Mouse (Mus musculus): ENCODE measurements around the gene Rtbdn. TPM values are rescaled to one million over a fixed set of nuclear protein-coding genes. Genes with fewer than 3 reads are reported as not detected.
A peak's percentile ranks its signal among the peaks of the same experiment; 100 is the strongest.
"Not testable (repeated sequence)": the region's sequence is repeated elsewhere in the genome, so short reads cannot be mapped to it uniquely, and the experiment has no call there.

Rtbdn gene
- 1.3 and 1.8 TPM in 2 replicates for polyA plus RNA-seq (2016; fragmentation: Nextera tagmentation; extraction: Ambion mirVana)

DNA sequence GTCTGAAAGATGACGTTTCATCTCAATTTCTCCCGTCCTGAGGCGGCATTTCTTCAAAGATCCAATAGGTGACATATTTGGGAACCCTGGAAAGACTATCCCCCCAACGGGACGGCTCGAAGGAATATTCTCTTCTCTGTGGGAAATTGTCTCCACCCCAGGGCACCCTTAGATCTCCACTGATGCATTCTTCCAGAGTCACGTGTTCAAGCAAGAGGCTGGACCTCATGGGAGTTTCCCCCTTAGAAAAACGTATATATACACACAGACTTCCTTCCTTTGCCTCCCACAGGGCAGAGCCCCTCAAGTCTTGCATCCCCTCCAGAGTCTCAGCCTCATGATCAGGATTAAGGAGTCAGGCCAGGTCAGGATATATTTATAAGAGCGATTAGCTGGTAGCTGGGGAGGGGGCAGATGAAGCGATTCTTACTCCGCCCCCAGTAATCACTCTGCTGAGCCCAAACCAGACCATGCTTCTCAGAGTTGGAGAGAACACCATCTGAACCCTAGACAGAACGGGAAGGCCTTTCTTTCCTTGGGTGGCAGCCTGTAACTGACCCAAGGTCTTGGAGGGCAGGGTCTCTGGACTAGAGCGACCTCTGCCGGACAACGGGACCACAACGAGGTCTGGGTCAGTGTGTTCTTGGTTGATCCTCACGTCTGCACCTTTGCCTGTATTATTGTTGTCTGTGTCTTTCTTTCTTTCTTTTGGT is at the start of gene Rtbdn:
Gene Rtbdn (plus strand): TSS at position 464 of the 713 bp plus-strand sequence.
- Histone ChIP-seq H3K36me3 (replicated peaks) (no peaks in the 10 kb centered on the region), H3K4me3 (peak within 1 kb of the TSS; percentile 75), H3K27me3 (ENCODE audit: poor library complexity, severe bottlenecking) (peaks cover 83% of the 10 kb centered on the region), H3K9me3 (no peaks in the 10 kb centered on the region), H3K4me1 (peaks cover 39% of the 10 kb centered on the region), H3K27ac (peak within 1 kb of the TSS; percentile 48; the same call in 1 of the 2 replicates)
- 10% methylated on average over 17 of the region's 17 CpGs for WGBS
- DNase-seq (ENCODE audit: extremely low spot score, low spot score) = peak; percentile 45

GRCm38 (mm10) chr8:84901071-84901470 is 45.7 kb upstream of the Rtbdn start:
- DNase-seq (ENCODE audit: extremely low spot score, low spot score) = no peak
- H3K4me3 ChIP-seq = peak overlapping the region; percentile 2; the same call in 1 of the 2 replicates
- H3K27me3 ChIP-seq (ENCODE audit: poor library complexity, severe bottlenecking) = peaks cover 52% of the 10 kb centered on the region
- WGBS = 74% methylated on average over 4 of the region's 4 CpGs
- H3K27ac ChIP-seq = peak overlapping the region; percentile 58
- peaks cover 21% of the 10 kb centered on the region for H3K4me1 ChIP-seq
- no peaks in the 10 kb centered on the region for H3K9me3 ChIP-seq
- H3K36me3 ChIP-seq (replicated peaks) = no peaks in the 10 kb centered on the region

GRCm38 (mm10) chr8:84901752-84902151 is 45.0 kb upstream of the Rtbdn start, which contains the start of gene Klf1:
Gene Klf1, plus strand, starts transcription at chr8:84901928.
- DNase-seq (ENCODE audit: extremely low spot score, low spot score) = no peak
- Histone ChIP-seq H3K4me3 (peak within 1 kb of the TSS; percentile 69), H3K27ac (peak within 1 kb of the TSS; percentile 90), H3K9me3 (no peaks in the 10 kb centered on the region), H3K36me3 (replicated peaks) (no peaks in the 10 kb centered on the region), H3K4me1 (peaks cover 21% of the 10 kb centered on the region), H3K27me3 (ENCODE audit: poor library complexity, severe bottlenecking) (peaks cover 52% of the 10 kb centered on the region)
- WGBS = 76% methylated on average over 3 of the region's 3 CpGs

- Histone ChIP-seq H3K4me1 (peaks cover 21% of the 10 kb centered on the region), H3K27ac (peak overlapping the region; percentile 90), H3K36me3 (replicated peaks) (no peaks in the 10 kb centered on the region), H3K27me3 (ENCODE audit: poor library complexity, severe bottlenecking) (peaks cover 52% of the 10 kb centered on the region), H3K4me3 (peak overlapping the region; percentile 69), H3K9me3 (no peaks in the 10 kb centered on the region)
- DNase-seq (ENCODE audit: extremely low spot score, low spot score) = peak; percentile 42
- 3% methylated on average over 24 of the region's 24 CpGs for WGBS
Measured at GRCm38 (mm10) chr8:84902367-84902919, 44.3 kb upstream of the Rtbdn start.

DNA sequence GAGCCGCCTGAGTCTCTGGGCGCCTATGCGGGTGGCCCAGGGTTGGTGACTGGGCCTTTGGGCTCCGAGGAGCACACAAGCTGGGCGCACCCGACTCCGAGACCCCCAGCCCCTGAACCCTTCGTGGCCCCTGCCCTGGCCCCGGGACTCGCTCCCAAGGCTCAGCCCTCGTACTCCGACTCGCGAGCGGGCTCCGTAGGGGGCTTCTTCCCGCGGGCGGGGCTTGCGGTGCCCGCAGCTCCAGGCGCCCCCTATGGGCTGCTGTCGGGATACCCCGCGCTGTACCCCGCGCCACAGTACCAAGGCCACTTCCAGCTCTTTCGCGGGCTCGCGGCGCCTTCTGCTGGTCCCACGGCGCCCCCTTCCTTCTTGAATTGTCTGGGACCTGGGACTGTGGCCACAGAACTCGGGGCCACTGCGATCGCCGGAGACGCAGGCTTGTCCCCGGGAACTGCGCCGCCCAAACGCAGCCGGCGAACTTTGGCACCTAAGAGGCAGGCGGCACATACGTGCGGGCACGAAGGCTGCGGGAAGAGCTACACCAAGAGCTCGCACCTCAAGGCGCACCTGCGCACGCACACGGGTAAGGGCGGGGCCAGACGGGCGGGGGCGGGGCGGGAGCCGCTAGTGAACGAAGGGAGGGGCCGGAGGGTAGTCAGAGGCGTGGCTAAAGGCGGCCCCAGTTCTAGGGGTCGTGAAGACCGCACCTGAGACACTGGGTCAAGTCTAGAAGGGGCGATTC is 43.7 kb upstream of the Rtbdn start:
- peak overlapping the region; percentile 90 for H3K27ac ChIP-seq
- H3K4me3 ChIP-seq = peak overlapping the region; percentile 69
- H3K36me3 ChIP-seq (replicated peaks) = no peaks in the 10 kb centered on the region
- H3K9me3 ChIP-seq = no peaks in the 10 kb centered on the region
- under 1% methylated on average over 68 of the region's 68 CpGs for WGBS
- peak; percentile 90 for DNase-seq (ENCODE audit: extremely low spot score, low spot score)
- H3K27me3 ChIP-seq (ENCODE audit: poor library complexity, severe bottlenecking) = peaks cover 52% of the 10 kb centered on the region
- H3K4me1 ChIP-seq = peaks cover 22% of the 10 kb centered on the region

DNA sequence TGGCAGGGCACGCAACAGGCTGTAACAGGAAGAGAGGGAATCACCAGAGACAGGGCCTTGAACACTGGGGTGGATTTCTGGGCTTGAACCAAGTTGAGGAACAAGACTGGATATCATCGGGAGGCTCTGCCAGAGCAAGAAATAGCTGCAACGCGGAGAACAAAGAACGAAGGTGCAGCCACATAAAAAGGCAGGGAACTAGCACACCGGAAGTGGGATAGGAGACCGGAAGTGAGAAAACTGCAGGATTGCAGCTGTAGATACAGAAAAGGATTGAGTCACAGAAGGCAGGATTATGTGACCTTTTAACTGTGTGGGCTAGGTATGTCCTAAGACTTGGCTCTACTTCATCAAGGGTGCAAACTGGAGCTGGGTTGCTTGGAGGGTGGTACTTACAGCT is 42.4 kb upstream of the Rtbdn start:
- WGBS = 91% methylated on average over 7 of the region's 7 CpGs
- DNase-seq (ENCODE audit: extremely low spot score, low spot score) = no peak
- peaks cover 32% of the 10 kb centered on the region for H3K4me1 ChIP-seq
- H3K27ac ChIP-seq = no peak overlapping the region
- H3K36me3 ChIP-seq (replicated peaks) = no peaks in the 10 kb centered on the region
- H3K4me3 ChIP-seq = no peak overlapping the region
- H3K27me3 ChIP-seq (ENCODE audit: poor library complexity, severe bottlenecking) = peaks cover 61% of the 10 kb centered on the region
- H3K9me3 ChIP-seq = no peaks in the 10 kb centered on the region

GRCm38 (mm10) chr8:84907037-84907436 is 39.8 kb upstream of the Rtbdn start:
- H3K4me3 ChIP-seq = no peak overlapping the region
- H3K27ac ChIP-seq = no peak overlapping the region
- WGBS = 95% methylated on average over 9 of the region's 9 CpGs
- H3K4me1 ChIP-seq = peaks cover 35% of the 10 kb centered on the region
- no peak for DNase-seq (ENCODE audit: extremely low spot score, low spot score)
- H3K27me3 ChIP-seq (ENCODE audit: poor library complexity, severe bottlenecking) = peaks cover 64% of the 10 kb centered on the region
- no peaks in the 10 kb centered on the region for H3K9me3 ChIP-seq
- peaks cover 5% of the 10 kb centered on the region for H3K36me3 ChIP-seq (replicated peaks)

DNA sequence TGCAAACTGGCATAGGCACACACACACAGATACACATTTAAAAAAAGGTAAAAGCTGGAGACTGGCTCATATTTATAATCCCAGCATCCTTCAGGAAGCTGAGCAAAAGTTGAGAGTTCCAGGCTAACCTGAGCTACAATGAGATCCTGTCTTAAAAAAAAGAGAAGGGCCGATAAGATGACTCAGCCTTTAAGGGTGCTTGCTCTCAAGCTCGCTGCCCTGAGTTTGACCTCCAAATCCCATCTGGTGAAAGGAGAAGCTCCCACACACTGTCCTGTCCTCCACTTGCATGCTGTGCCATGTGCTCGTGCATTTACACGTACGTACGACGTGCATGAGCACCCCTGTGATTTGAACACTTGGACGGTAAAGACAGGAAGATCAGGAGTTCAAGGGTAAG is 39.3 kb upstream of the Rtbdn start:
- DNase-seq (ENCODE audit: extremely low spot score, low spot score) = no peak
- peaks cover 64% of the 10 kb centered on the region for H3K27me3 ChIP-seq (ENCODE audit: poor library complexity, severe bottlenecking)
- H3K4me3 ChIP-seq = no peak overlapping the region
- H3K27ac ChIP-seq = no peak overlapping the region
- peaks cover 34% of the 10 kb centered on the region for H3K4me1 ChIP-seq
- H3K9me3 ChIP-seq = no peaks in the 10 kb centered on the region
- WGBS = 81% methylated on average over 8 of the region's 8 CpGs
- peaks cover 5% of the 10 kb centered on the region for H3K36me3 ChIP-seq (replicated peaks)

GRCm38 (mm10) chr8:84907979-84908378 is 38.8 kb upstream of the Rtbdn start:
- peaks cover 65% of the 10 kb centered on the region for H3K27me3 ChIP-seq (ENCODE audit: poor library complexity, severe bottlenecking)
- WGBS = 28% methylated on average over 7 of the region's 7 CpGs
- peaks cover 34% of the 10 kb centered on the region for H3K4me1 ChIP-seq
- not testable (repeated sequence) for DNase-seq (ENCODE audit: extremely low spot score, low spot score); H3K9me3 ChIP-seq; H3K36me3 ChIP-seq (replicated peaks)
- H3K27ac ChIP-seq = peak overlapping the region; percentile 82; the same call in 1 of the 2 replicates
- H3K4me3 ChIP-seq = peak overlapping the region; percentile 59

GRCm38 (mm10) chr8:84908421-84909161 is 38.2 kb upstream of the Rtbdn start, which contains the start of gene Dnase2a:
Gene Dnase2a, plus strand, starts transcription at chr8:84908560.
- no peaks in the 10 kb centered on the region for H3K9me3 ChIP-seq
- H3K27ac ChIP-seq = peak within 1 kb of the TSS; percentile 82
- 2% methylated on average over 45 of the region's 45 CpGs for WGBS
- peak within 1 kb of the TSS; percentile 59 for H3K4me3 ChIP-seq
- H3K27me3 ChIP-seq (ENCODE audit: poor library complexity, severe bottlenecking) = peaks cover 69% of the 10 kb centered on the region
- peaks cover 5% of the 10 kb centered on the region for H3K36me3 ChIP-seq (replicated peaks)
- peak; percentile 95 for DNase-seq (ENCODE audit: extremely low spot score, low spot score)
- peaks cover 34% of the 10 kb centered on the region for H3K4me1 ChIP-seq

GRCm38 (mm10) chr8:84909162-84909767 is 37.5 kb upstream of the Rtbdn start:
- peaks cover 4% of the 10 kb centered on the region; the same call in 1 of the 2 replicates for H3K9me3 ChIP-seq
- H3K27me3 ChIP-seq (ENCODE audit: poor library complexity, severe bottlenecking) = peaks cover 71% of the 10 kb centered on the region
- 51% methylated on average over 20 of the region's 20 CpGs for WGBS
- H3K4me1 ChIP-seq = peaks cover 35% of the 10 kb centered on the region
- peak overlapping the region; percentile 59 for H3K4me3 ChIP-seq
- H3K27ac ChIP-seq = peak overlapping the region; percentile 82
- no peak for DNase-seq (ENCODE audit: extremely low spot score, low spot score)
- peaks cover 5% of the 10 kb centered on the region for H3K36me3 ChIP-seq (replicated peaks)

- Histone ChIP-seq H3K4me1 (peaks cover 35% of the 10 kb centered on the region), H3K36me3 (replicated peaks) (peaks cover 5% of the 10 kb centered on the region), H3K4me3 (no peak overlapping the region), H3K27ac (no peak overlapping the region), H3K9me3 (peaks cover 4% of the 10 kb centered on the region; the same call in 1 of the 2 replicates), H3K27me3 (ENCODE audit: poor library complexity, severe bottlenecking) (peaks cover 71% of the 10 kb centered on the region)
- WGBS = 90% methylated on average over 5 of the region's 5 CpGs
- no peak for DNase-seq (ENCODE audit: extremely low spot score, low spot score)
Measured at GRCm38 (mm10) chr8:84909949-84910348, 36.8 kb upstream of the Rtbdn start.

All from forebrain, embryonic 10.5 days (tissue).